13 mouse cellular contexts compared by ENCODE assay signal in the genomic region with DNA sequence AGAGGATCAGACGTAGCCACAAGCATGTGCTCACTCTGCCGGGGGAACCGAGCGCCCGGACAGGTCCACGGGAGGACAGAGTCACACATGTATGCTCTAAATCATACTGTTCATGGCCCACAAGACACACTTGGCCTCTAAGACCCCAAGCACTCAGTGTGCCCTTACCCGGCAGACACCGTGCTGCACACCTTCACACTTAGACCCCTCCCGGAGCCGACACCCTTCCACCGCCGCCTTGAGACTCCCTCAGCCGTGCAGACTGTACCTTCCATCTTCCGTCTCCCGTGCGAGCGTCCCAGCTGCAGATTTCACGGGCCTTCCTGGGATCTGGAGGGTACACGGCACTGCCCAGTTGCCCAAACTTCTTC. TPM values are rescaled to one million over a fixed set of nuclear protein-coding genes. Genes with fewer than 3 reads are reported as not detected.
DNase-seq lines count a peak whose midpoint lies in the region; ATAC-seq and TF ChIP-seq lines count a peak whose summit lies in the region.
"Had no signal": no experiment of that assay in that cellular context is flagged by ENCODE, and none has a peak within 500 bp of the region (broad histone marks: within the 10 kb centered on the region; RNA-seq: fewer than 3 reads in every experiment).

No protein-coding gene starts in this region.

- intact Hi-C loops in gastrocnemius, adult 2 months (cut with DNase I): loop anchor here (1.0 to 2.0 kb wide), 2 partner anchors 16 to 22 kb away; no protein-coding TSS in a partner anchor
- intact Hi-C loops in gastrocnemius, postnatal 36 days (cut with DNase I): loop anchor here (2.0 kb wide), 1 partner anchor 16 kb away; no protein-coding TSS in a partner anchor

- TF ChIP-seq POLR2A in lung, adult 2 months (IDR thresholded peaks at IDR 0.05; ENCODE audit: borderline replicate concordance, extremely low read depth, low read depth, low read length): no peak

- no peaks in the 10 kb centered on the region for H3K27me3 ChIP-seq in heart, postnatal 0 days (ENCODE audit: control insufficient read depth, insufficient read depth, low read length)
- no peaks in the 10 kb centered on the region for H3K27me3 ChIP-seq in stomach, embryonic 15.5 days (replicated peaks)

- H3K36me3 ChIP-seq in heart, postnatal 0 days (replicated peaks; ENCODE audit: control insufficient read depth, insufficient read depth, low read length): no peaks in the 10 kb centered on the region
- no peaks in the 10 kb centered on the region for H3K36me3 ChIP-seq in stomach, embryonic 15.5 days
- H3K36me3 ChIP-seq: forebrain, embryonic 10.5 days; G1E had no signal

- H3K27ac ChIP-seq in gastrocnemius, adult 2 months: peak overlapping the region; percentile 99
- H3K27ac ChIP-seq in heart, postnatal 0 days (ENCODE audit: low read depth): peak overlapping the region; percentile 97
- H3K27ac ChIP-seq in stomach, embryonic 15.5 days: no peak overlapping the region
- H3K27ac ChIP-seq: forebrain, embryonic 10.5 days had no signal

- no peaks in the 10 kb centered on the region for H3K9me3 ChIP-seq in heart, postnatal 0 days (replicated peaks; ENCODE audit: control insufficient read depth, low read length)
- H3K9me3 ChIP-seq in stomach, embryonic 15.5 days: no peaks in the 10 kb centered on the region
- H3K9me3 ChIP-seq: forebrain, embryonic 10.5 days had no signal

- peak; percentile 13; the same call in 1 of the 2 replicates for ATAC-seq in heart, postnatal 0 days (ENCODE audit: insufficient read depth, low read depth)
- no peak for ATAC-seq in stomach, embryonic 15.5 days (ENCODE audit: insufficient read depth, low FRiP score, low read depth)

- peak overlapping the region; percentile 74 for H3K9ac ChIP-seq in heart, postnatal 0 days (replicated peaks; ENCODE audit: low read depth, low read length)
- H3K9ac ChIP-seq in stomach, embryonic 15.5 days: no peak overlapping the region

- peaks cover 2% of the 10 kb centered on the region; the same call in 1 of the 2 replicates for H3K4me1 ChIP-seq in lung, adult 2 months (ENCODE audit: control insufficient read depth, insufficient read depth, low read length)
- peaks cover 24% of the 10 kb centered on the region for H3K4me1 ChIP-seq in heart, postnatal 0 days (ENCODE audit: control insufficient read depth, insufficient read depth)
- H3K4me1 ChIP-seq in stomach, embryonic 15.5 days: peaks cover 12% of the 10 kb centered on the region; the same call in 1 of the 2 replicates

- WGBS in lung, adult 2 months: 59% methylated on average over 19 of the region's 19 CpGs
- 33% methylated on average over 19 of the region's 19 CpGs for WGBS in heart, postnatal 0 days
- WGBS in stomach, embryonic 15.5 days: 59% methylated on average over 19 of the region's 19 CpGs

- peak overlapping the region; percentile 71 for H3K4me2 ChIP-seq in heart, postnatal 0 days (ENCODE audit: low read depth, low read length)
- H3K4me2 ChIP-seq in stomach, embryonic 15.5 days: peak overlapping the region; percentile 32

- DNase-seq in gastrocnemius, adult 2 months: peak; percentile 58
- no peak for DNase-seq in gastrocnemius, postnatal 36 days
- DNase-seq in lung, adult 2 months: no peak
- no peak for DNase-seq in lung, postnatal 4 days
- no peak for DNase-seq in heart, postnatal 0 days (ENCODE audit: low spot score)
- DNase-seq in B cell, adult 2 months: no peak
- no peak for DNase-seq in thymus, postnatal 4 days
- DNase-seq: adrenal gland, postnatal 36 days; thymus, adult 2 months had no signal

- H3K4me3 ChIP-seq in gastrocnemius, adult 2 months: peak overlapping the region; percentile 81
- peak overlapping the region; percentile 4 for H3K4me3 ChIP-seq in lung, adult 2 months (replicated peaks; ENCODE audit: extremely low read depth, low read depth, low read length)
- peak overlapping the region; percentile 60 for H3K4me3 ChIP-seq in heart, postnatal 0 days (ENCODE audit: low read depth, low read length)
- H3K4me3 ChIP-seq in stomach, embryonic 15.5 days (replicated peaks): no peak overlapping the region
- H3K4me3 ChIP-seq: forebrain, embryonic 10.5 days had no signal

- TF ChIP-seq CTCF in gastrocnemius, adult 2 months (IDR thresholded peaks at IDR 0.05): no peak
- TF ChIP-seq CTCF in lung, adult 2 months (IDR thresholded peaks at IDR 0.05; ENCODE audit: insufficient read depth, low read length): no peak
- TF ChIP-seq CTCF in heart, postnatal 0 days (IDR thresholded peaks at IDR 0.05; ENCODE audit: low read depth): no peak

- peak; percentile 2; the same call in 1 of the 2 replicates for TF ChIP-seq EP300 in heart, postnatal 0 days (IDR thresholded peaks at IDR 0.05; ENCODE audit: low read depth)

RNA-seq across cellular contexts. Expression of gene 3425401B19Rik, which starts 0.4 kb away (rescaled TPM):
- 100 to 1,000 TPM; 264 to 326 TPM for total RNA-seq in gastrocnemius, adult 2 months (2021)
- total RNA-seq in gastrocnemius, postnatal 36 days (2021): 100 to 1,000 TPM; 268 to 399 TPM
- polyA plus RNA-seq in lung, adult 2 months (2012; rRNA removed): 0.55 and 2.2 TPM in 2 replicates
- 19.4 and 22.8 TPM in 2 replicates for total RNA-seq in heart, postnatal 0 days (2014; rRNA removed; ENCODE audit: low replicate concordance)
- 11.2 and 12.1 TPM in 2 replicates for polyA plus RNA-seq in heart, postnatal 0 days (2015; fragmentation: Nextera tagmentation; extraction: Ambion mirVana)
- 0.26 and 0.30 TPM in 2 replicates for polyA plus RNA-seq in stomach, embryonic 15.5 days (2015; fragmentation: Nextera tagmentation; extraction: Ambion mirVana)
- total RNA-seq: hematopoietic stem cell, adult 5-6 weeks had no signal
- polyA plus RNA-seq: forebrain, embryonic 10.5 days; G1E had no signal

Comparison
In these comparisons a context has a peak if more than half of its experiments do, and no peak if none do; other contexts are left out.
1. RNA of gene 3425401B19Rik, which starts 0.4 kb away (total RNA-seq): 268 to 399 TPM in gastrocnemius, postnatal 36 days and 264 to 326 TPM in gastrocnemius, adult 2 months; 19.4 to 22.8 TPM in heart, postnatal 0 days; every median in the first group is over 10 times any median in the second.